Mouse (Mus musculus) midbrain, embryonic 11.5 days (tissue): Measurements from ENCODE around the gene Tuba1c. TPM values are rescaled to one million over a fixed set of nuclear protein-coding genes. Genes with fewer than 3 reads are reported as not detected.
A peak's percentile ranks its signal among the peaks of the same experiment; 100 is the strongest.

Source experiments
- ATAC-seq: fragments of 200-750 bp; cut with Nextera tagmentation; 2 replicates; pipeline ENCODE4 v1.8.0; 2017; ENCODE audit warnings: moderate TSS enrichment, moderate library complexity; ENCODE audit not compliant: low FRiP score
- DNase-seq: peaks from one replicate; pipeline ENCODE4 v3.0.0; 2015; ENCODE audit warnings: low spot score; ENCODE audit errors: missing footprints
- H3K27ac ChIP-seq: fragments of 300-500 bp; sonication (generic); 2 replicates; pipeline ENCODE4 v1.5.1; 2014; ENCODE audit warnings: low read depth, low read length
- H3K27me3 ChIP-seq: fragments of 300-500 bp; sonication (generic); 2 replicates; pipeline ENCODE4 v1.6.1; 2014; ENCODE audit warnings: mild to moderate bottlenecking, low read length, moderate library complexity, mixed read lengths; ENCODE audit not compliant: control insufficient read depth, insufficient read depth
- H3K36me3 ChIP-seq: fragments of 300-500 bp; sonication (generic); 2 replicates; pipeline ENCODE4 v1.6.1; 2014; ENCODE audit warnings: mild to moderate bottlenecking, low read length, moderate library complexity, mixed read lengths; ENCODE audit not compliant: control insufficient read depth, insufficient read depth
- H3K4me1 ChIP-seq: fragments of 300-500 bp; sonication (generic); 2 replicates; pipeline ENCODE4 v1.6.1; 2014; ENCODE audit warnings: low read length; ENCODE audit not compliant: control insufficient read depth, insufficient read depth
- H3K4me2 ChIP-seq: fragments of 300-500 bp; sonication (generic); 2 replicates; pipeline ENCODE4 v1.6.1; 2014; ENCODE audit warnings: mild to moderate bottlenecking, moderate library complexity
- H3K4me3 ChIP-seq: fragments of 300-500 bp; sonication (generic); 2 replicates; pipeline ENCODE4 v1.5.1; 2014; ENCODE audit warnings: low read depth, low read length
- H3K9ac ChIP-seq: fragments of 300-500 bp; sonication (generic); 2 replicates; pipeline ENCODE4 v1.6.1; 2014; ENCODE audit warnings: low read length
- H3K9me3 ChIP-seq: fragments of 300-500 bp; sonication (generic); 2 replicates; pipeline ENCODE4 v1.6.1; 2016; ENCODE audit warnings: low read length; ENCODE audit not compliant: control insufficient read depth
- WGBS: fragments of 180-500 bp; shearing (Covaris S2); extraction: QIAGEN DNeasy Blood & Tissue Kit; methylation state at CpG from one replicate; pipeline ENCODE4 v1.1.7; 2014; 5-methylcytosine and 5-hydroxymethylcytosine counted together
- polyA plus RNA-seq: library from polyadenylated mRNA; unstranded; fragments of >200 nt; fragmentation: Nextera tagmentation; extraction: Ambion mirVana; gene quantifications from 2 replicates; pipeline ENCODE4 v1.2.1, GENCODE M21; 2014

Gene Tuba1c
- polyA plus RNA-seq, 1 experiment from 2014 or later, result 106 TPM

DNA sequence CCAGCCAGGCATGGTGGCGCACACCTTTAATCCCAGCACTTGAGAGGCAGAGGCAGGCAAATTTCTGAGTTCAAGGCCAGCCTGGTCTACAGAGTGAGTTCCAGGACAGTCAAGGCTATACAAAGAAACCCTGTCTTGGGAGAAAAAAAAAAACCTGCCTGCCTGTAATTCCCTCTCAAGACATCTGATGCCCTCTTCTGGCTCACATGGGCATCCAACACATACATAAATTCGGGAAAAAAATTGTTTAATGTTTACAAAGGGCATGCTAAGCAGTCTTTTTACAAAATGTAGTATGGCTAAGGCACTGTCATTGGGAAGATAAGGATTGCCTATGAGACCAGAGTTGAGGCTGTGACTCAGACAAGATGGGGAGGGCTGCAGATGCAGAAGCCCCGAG lies 50.1 kb downstream of the Tuba1c start:
- no peak for DNase-seq
- Histone ChIP-seq H3K36me3 (peaks cover 16% of the 10 kb centered on the region), H3K4me3 (no peak overlapping the region), H3K9me3 (no peaks in the 10 kb centered on the region), H3K4me1 (peaks cover 8% of the 10 kb centered on the region), H3K4me2 (no peak overlapping the region), H3K27ac (no peak overlapping the region), H3K9ac (no peak overlapping the region), H3K27me3 (peaks cover 5% of the 10 kb centered on the region)
- ATAC-seq, result no peak
- 80% methylated on average over 3 of the region's 3 CpGs for WGBS

DNA sequence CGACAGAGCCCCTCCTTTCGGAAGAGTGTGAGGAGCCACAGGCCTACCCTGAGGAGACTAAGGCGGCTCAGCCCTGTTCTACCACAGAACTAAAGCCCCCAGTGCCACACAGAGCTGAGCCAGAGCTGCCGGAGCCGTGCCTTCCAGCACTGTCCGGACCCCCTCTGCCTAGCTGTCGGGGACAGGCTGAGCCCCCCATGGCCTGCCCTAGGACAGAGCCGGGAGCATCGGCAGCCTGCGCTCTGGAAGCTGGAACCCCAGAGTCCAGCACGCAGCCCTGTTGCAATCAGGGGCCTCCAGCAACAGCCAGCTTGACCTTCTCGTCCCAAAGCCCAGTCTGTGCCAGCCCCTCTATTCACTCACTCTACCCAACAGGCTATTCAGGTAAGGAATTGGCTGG lies 52.6 kb downstream of the Tuba1c start:
- Histone ChIP-seq H3K36me3 (peaks cover 16% of the 10 kb centered on the region), H3K4me2 (no peak overlapping the region), H3K27me3 (peaks cover 26% of the 10 kb centered on the region), H3K9ac (no peak overlapping the region), H3K9me3 (no peaks in the 10 kb centered on the region), H3K27ac (no peak overlapping the region), H3K4me3 (no peak overlapping the region), H3K4me1 (no peaks in the 10 kb centered on the region)
- ATAC-seq (no peak), DNase-seq (no peak)
- 92% methylated on average over 12 of the region's 12 CpGs for WGBS

- no peaks in the 10 kb centered on the region for H3K4me1 ChIP-seq
- peaks cover 16% of the 10 kb centered on the region for H3K36me3 ChIP-seq
- H3K27ac ChIP-seq, result no peak overlapping the region
- no peak overlapping the region for H3K4me3 ChIP-seq
- no peak overlapping the region for H3K4me2 ChIP-seq
- H3K9me3 ChIP-seq, result no peaks in the 10 kb centered on the region
- WGBS, result 89% methylated on average over 16 of the region's 16 CpGs
- H3K9ac ChIP-seq, result no peak overlapping the region
- ATAC-seq, result no peak
- DNase-seq, result no peak
- H3K27me3 ChIP-seq, result peaks cover 31% of the 10 kb centered on the region
Measured at GRCm38 (mm10) chr15:99082840-99083239, 53.1 kb downstream of the Tuba1c start.

- 70% methylated on average over 9 of the region's 9 CpGs for WGBS
- peaks cover 12% of the 10 kb centered on the region for H3K36me3 ChIP-seq
- ATAC-seq, result no peak
Measured at GRCm38 (mm10) chr15:99083258-99083657, 53.6 kb downstream of the Tuba1c start.

DNA sequence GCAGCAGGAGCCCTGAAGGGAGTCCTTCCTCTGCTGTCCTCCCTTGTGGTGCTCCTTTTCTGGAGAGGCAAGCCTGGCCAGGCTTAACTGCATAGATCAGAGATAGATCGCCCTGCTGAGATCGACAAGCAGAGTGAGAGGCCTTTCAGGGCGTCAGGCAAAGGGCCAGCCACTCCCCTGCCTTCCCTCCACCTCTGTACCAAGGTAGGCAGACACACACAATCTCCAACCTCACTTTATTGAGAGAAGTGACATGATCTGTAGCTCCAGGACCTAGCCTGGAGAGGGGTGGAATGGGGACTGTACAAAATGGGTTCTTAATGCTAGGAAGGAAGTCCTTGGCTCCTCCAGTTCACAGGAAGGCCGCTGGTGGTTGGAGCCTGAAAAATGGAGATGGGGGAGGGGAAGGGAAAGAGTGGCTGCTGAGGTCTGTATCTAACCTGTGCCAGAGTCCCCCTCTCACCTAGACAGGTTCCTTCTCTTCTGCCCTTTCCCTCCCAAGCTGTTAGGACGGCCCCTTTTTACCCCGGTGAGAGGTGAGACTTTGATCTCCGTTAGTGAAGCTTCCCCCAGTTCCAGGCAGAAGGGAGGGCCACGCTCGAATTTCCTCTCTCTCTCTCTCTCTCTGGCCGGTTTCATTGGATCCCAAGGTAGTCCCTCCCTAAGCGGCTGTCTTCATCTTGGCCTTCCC lies 54.3 kb downstream of the Tuba1c start:
- Histone ChIP-seq H3K4me1 (peaks cover 4% of the 10 kb centered on the region; the same call in 1 of the 2 replicates), H3K9me3 (no peaks in the 10 kb centered on the region), H3K9ac (no peak overlapping the region), H3K36me3 (peaks cover 8% of the 10 kb centered on the region), H3K4me3 (no peak overlapping the region), H3K4me2 (no peak overlapping the region), H3K27ac (no peak overlapping the region), H3K27me3 (peaks cover 43% of the 10 kb centered on the region)
- 5% methylated on average over 11 of the region's 11 CpGs for WGBS
- ATAC-seq, result no peak
- DNase-seq, result no peak

More at GRCm38 (mm10) chr15:99083258-99083657, 53.6 kb downstream of the Tuba1c start:
- H3K4me1 ChIP-seq, result no peaks in the 10 kb centered on the region
- no peak overlapping the region for H3K27ac ChIP-seq
- H3K27me3 ChIP-seq, result peaks cover 36% of the 10 kb centered on the region
- DNase-seq, result peak; percentile 93
- H3K9me3 ChIP-seq, result no peaks in the 10 kb centered on the region
- no peak overlapping the region for H3K4me3 ChIP-seq
- no peak overlapping the region for H3K9ac ChIP-seq
- no peak overlapping the region for H3K4me2 ChIP-seq

- Histone ChIP-seq H3K9ac (no peak overlapping the region), H3K4me3 (no peak overlapping the region), H3K4me2 (no peak overlapping the region), H3K4me1 (peaks cover 4% of the 10 kb centered on the region; the same call in 1 of the 2 replicates), H3K9me3 (no peaks in the 10 kb centered on the region), H3K27ac (no peak overlapping the region), H3K36me3 (peaks cover 8% of the 10 kb centered on the region), H3K27me3 (peaks cover 49% of the 10 kb centered on the region)
- ATAC-seq (no peak), DNase-seq (peak; percentile 88)
- WGBS, result 7% methylated on average over 19 of the region's 19 CpGs
Measured at GRCm38 (mm10) chr15:99084618-99085017, 54.9 kb downstream of the Tuba1c start.

GRCm38 (mm10) chr15:99085997-99086396 lies 56.3 kb downstream of the Tuba1c start:
- H3K4me3 ChIP-seq, result no peak overlapping the region
- peaks cover 60% of the 10 kb centered on the region for H3K27me3 ChIP-seq
- H3K4me2 ChIP-seq, result no peak overlapping the region
- peaks cover 8% of the 10 kb centered on the region; the same call in 1 of the 2 replicates for H3K4me1 ChIP-seq
- DNase-seq (peak; percentile 83), ATAC-seq (no peak)
- no peaks in the 10 kb centered on the region for H3K9me3 ChIP-seq
- 55% methylated on average over 4 of the region's 4 CpGs for WGBS
- peaks cover 8% of the 10 kb centered on the region for H3K36me3 ChIP-seq
- no peak overlapping the region for H3K9ac ChIP-seq
- H3K27ac ChIP-seq, result no peak overlapping the region

DNA sequence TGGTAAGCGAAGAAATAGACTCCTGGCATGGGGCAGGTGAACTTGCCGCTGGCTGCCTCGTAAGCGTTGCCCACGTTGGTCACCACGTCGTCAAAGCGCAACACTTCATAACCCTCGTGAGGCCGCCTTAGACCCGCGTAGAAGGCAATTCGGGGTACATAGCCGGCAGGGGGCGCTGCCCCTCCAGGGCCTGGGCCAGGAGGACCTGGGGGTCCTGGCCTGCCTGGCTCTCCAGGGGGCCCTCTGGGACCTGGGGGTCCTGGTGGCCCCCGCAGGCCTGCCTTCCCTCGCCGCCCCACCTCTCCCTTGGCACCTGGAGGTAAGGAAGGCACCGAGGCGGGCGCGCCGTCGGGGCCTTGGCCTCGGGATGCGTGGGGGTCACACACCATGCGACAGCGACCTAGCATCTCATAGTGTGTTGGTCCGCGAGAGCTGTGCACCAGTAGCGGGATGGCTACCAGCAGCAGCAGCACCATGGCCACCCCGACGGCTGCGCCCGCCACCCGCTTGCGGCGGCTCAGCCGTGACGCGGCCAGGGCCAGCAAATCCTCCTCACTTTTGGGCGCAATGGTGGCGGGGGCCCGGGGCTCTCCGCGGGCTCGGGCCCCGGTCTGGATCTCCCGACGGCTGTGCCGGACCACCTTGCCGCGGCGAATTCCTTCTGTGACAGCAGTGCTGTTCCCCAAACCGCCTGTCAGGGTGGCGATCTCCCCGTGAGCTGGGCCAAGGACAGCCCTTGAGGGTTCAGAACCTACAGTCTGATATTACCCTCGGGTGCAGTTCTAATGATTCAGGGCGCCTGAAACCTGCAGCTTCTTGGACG lies 57.8 kb downstream of the Tuba1c start, which contains the start of gene C1ql4:
C1ql4 (minus strand) TSS at position 565 of the 823 bp plus-strand sequence.
- ATAC-seq, result 0 out of 2 replicates have a peak, but pooled peaks have one; percentile 14
- Histone ChIP-seq H3K4me3 (peak within 1 kb of the TSS; percentile 26), H3K4me2 (peak within 1 kb of the TSS; percentile 36), H3K4me1 (peaks cover 8% of the 10 kb centered on the region; the same call in 1 of the 2 replicates), H3K9ac (peak within 1 kb of the TSS; percentile 40; the same call in 1 of the 2 replicates), H3K27me3 (peaks cover 72% of the 10 kb centered on the region), H3K27ac (no peak within 1 kb of the TSS), H3K9me3 (no peaks in the 10 kb centered on the region), H3K36me3 (peaks cover 3% of the 10 kb centered on the region; the same call in 1 of the 2 replicates)
- peak; percentile 92 for DNase-seq
- WGBS, result 6% methylated on average over 60 of the region's 60 CpGs
